Mouse (Mus musculus) bone marrow macrophage, adult 2 months (primary cell): ENCODE results near the gene C1qtnf2. TPM values are rescaled to one million over a fixed set of nuclear protein-coding genes. Genes with fewer than 3 reads are reported as not detected.

ENCODE experiments used
- H3K27ac ChIP-seq: 2 replicates; pipeline ENCODE4 v1.5.1; 2012; ENCODE audit warnings: low read depth, low read length; ENCODE audit not compliant: insufficient read depth
- H3K4me1 ChIP-seq: 2 replicates; pipeline ENCODE4 v1.6.1; 2012; ENCODE audit warnings: low read length; ENCODE audit not compliant: control insufficient read depth, insufficient read depth
- H3K4me3 ChIP-seq: 2 replicates; pipeline ENCODE4 v1.5.1; 2012; ENCODE audit warnings: mild to moderate bottlenecking, low read length, moderate library complexity; ENCODE audit not compliant: insufficient read depth
- CTCF ChIP-seq: IDR thresholded peaks from 2 replicates; pipeline ENCODE4 v1.5.1; 2012; ENCODE audit warnings: low read depth, mild to moderate bottlenecking, low read length, moderate library complexity
- POLR2A ChIP-seq: IDR thresholded peaks from 2 replicates; pipeline ENCODE4 v1.6.1; 2012; ENCODE audit warnings: mild to moderate bottlenecking, low read depth, low read length, borderline replicate concordance
- polyA plus RNA-seq: library from polyadenylated mRNA; stranded (reverse); fragments of >200 nt; gene quantifications from 2 replicates; pipeline ENCODE4 v1.2.4, GENCODE M21; 2012; ENCODE audit not compliant: missing spikeins, insufficient read depth, insufficient read length

C1qtnf2 gene
- polyA plus RNA-seq, 1 experiment: not detected

DNA sequence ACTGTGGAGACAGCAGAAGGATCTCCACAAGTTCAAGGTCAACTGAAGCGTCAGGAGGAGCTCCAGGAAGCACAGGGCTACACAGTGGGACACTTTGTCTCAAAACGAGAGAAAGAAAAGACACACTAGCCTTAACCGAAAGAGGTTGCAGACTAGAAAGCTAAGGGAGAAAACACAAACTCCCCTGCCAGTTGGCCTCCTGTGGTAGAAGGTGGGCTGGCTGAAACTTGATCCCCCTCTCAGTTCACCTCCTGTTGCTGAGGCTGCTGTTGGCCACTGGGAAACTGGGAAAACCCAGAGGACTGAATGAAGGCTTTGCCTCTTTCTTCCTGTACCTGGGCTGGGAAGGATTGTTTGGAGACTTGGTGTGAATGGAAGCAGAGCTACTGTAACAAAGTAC, 56.0 kb downstream of the C1qtnf2 start:
- no peaks in the 10 kb centered on the region for H3K4me1 ChIP-seq
- no peak for TF ChIP-seq POLR2A
- no peak for TF ChIP-seq CTCF
- no peak overlapping the region for H3K4me3 ChIP-seq
- H3K27ac ChIP-seq: no peak overlapping the region

GRCm38 (mm10) chr11:43531619-43532018, 57.5 kb downstream of the C1qtnf2 start:
- TF ChIP-seq CTCF (no peak), POLR2A (no peak)
- Histone ChIP-seq H3K4me3 (no peak overlapping the region), H3K27ac (no peak overlapping the region), H3K4me1 (no peaks in the 10 kb centered on the region)

GRCm38 (mm10) chr11:43537074-43537473, 63.0 kb downstream of the C1qtnf2 start:
- no peaks in the 10 kb centered on the region for H3K4me1 ChIP-seq
- H3K27ac ChIP-seq: no peak overlapping the region
- TF ChIP-seq POLR2A (no peak), CTCF (no peak)
- no peak overlapping the region for H3K4me3 ChIP-seq

- TF ChIP-seq CTCF (no peak), POLR2A (no peak)
- Histone ChIP-seq H3K4me1 (0 out of 2 replicates have a peak, but pooled peaks cover 3% of the 10 kb centered on the region), H3K4me3 (no peak overlapping the region), H3K27ac (no peak overlapping the region)
These were observed 65.8 kb downstream of the C1qtnf2 start for GRCm38 (mm10) chr11:43539863-43540262.

Other genes with a start within 250 kb of the C1qtnf2 start
- 60.1 and 81.7 TPM in 2 replicates for gene Pttg1, start 48.0 kb upstream of the C1qtnf2 start, polyA plus RNA-seq
- gene Slu7, start 40.5 kb upstream of the C1qtnf2 start, polyA plus RNA-seq: 65.4 and 68.9 TPM in 2 replicates
- gene Ccnjl, start 54.5 kb downstream of the C1qtnf2 start, polyA plus RNA-seq: not detected in 2 replicates
- gene 4933415A04Rik, start 112.8 kb downstream of the C1qtnf2 start, polyA plus RNA-seq: not detected in 2 replicates
- not detected in 2 replicates for gene Fabp6, start 127.3 kb downstream of the C1qtnf2 start, polyA plus RNA-seq
- gene Pwwp2a, start 207.7 kb downstream of the C1qtnf2 start, polyA plus RNA-seq: 35.4 and 36.2 TPM in 2 replicates